Mouse (Mus musculus): ENCODE data around the gene Itpr3. TPM values are rescaled to one million over a fixed set of nuclear protein-coding genes. Genes with fewer than 3 reads are reported as not detected.
A peak's percentile ranks its signal among the peaks of the same experiment; 100 is the strongest.

Itpr3 gene
- polyA plus RNA-seq, 1 experiment from 2014 or later: 1.4 TPM

- H3K9me3 ChIP-seq: no peaks in the 10 kb centered on the region
- H3K27ac ChIP-seq (replicated peaks): no peak overlapping the region
- no peaks in the 10 kb centered on the region for H3K36me3 ChIP-seq
- no peaks in the 10 kb centered on the region for H3K4me1 ChIP-seq
- H3K9ac ChIP-seq (replicated peaks): no peak overlapping the region
- H3K4me3 ChIP-seq: no peak overlapping the region
- H3K27me3 ChIP-seq: 0 out of 2 replicates have a peak, but pooled peaks cover 6% of the 10 kb centered on the region
- no peak overlapping the region for H3K4me2 ChIP-seq (replicated peaks)
- ATAC-seq (ENCODE audit: low FRiP score, low read depth): no peak
- 72% methylated on average over 10 of the region's 18 CpGs for WGBS
Observed at GRCm38 (mm10) chr17:27105698-27106470, 48.8 kb downstream of the Itpr3 start.

GRCm38 (mm10) chr17:27106745-27107144, 49.6 kb downstream of the Itpr3 start:
- Histone ChIP-seq H3K36me3 (no peaks in the 10 kb centered on the region), H3K27me3 (no peaks in the 10 kb centered on the region), H3K4me1 (no peaks in the 10 kb centered on the region), H3K9ac (replicated peaks) (no peak overlapping the region), H3K4me2 (replicated peaks) (no peak overlapping the region), H3K27ac (replicated peaks) (no peak overlapping the region), H3K4me3 (no peak overlapping the region), H3K9me3 (no peaks in the 10 kb centered on the region)
- WGBS: 88% methylated on average over 9 of the region's 9 CpGs
- ATAC-seq (ENCODE audit: low FRiP score, low read depth): no peak

DNA sequence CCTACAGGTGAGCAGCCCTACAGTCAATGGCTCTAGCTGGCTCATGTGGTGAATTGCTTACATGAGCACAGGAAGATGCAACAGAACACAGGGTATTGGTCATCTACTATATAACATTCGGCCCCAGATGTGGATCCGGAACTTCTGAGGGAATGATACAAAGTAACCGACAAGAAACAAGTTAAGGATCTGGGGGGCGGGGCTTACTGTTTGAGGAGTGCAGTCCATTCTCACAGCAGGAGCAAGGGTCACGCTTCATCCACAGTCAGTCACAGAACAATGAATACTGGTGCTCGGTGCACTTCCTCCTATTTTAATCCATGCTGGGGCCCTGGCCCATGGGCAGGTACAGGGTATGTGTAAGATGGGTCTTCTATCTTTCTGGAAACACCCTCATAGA, 50.8 kb downstream of the Itpr3 start:
- ATAC-seq (ENCODE audit: low FRiP score, low read depth): no peak
- H3K9ac ChIP-seq (replicated peaks): no peak overlapping the region
- H3K27ac ChIP-seq (replicated peaks): no peak overlapping the region
- no peak overlapping the region for H3K4me3 ChIP-seq
- H3K4me1 ChIP-seq: no peaks in the 10 kb centered on the region
- H3K4me2 ChIP-seq (replicated peaks): no peak overlapping the region
- WGBS: 72% methylated on average over 6 of the region's 6 CpGs
- no peaks in the 10 kb centered on the region for H3K27me3 ChIP-seq
- no peaks in the 10 kb centered on the region for H3K9me3 ChIP-seq
- H3K36me3 ChIP-seq: no peaks in the 10 kb centered on the region

- ATAC-seq (ENCODE audit: low FRiP score, low read depth): no peak
- Histone ChIP-seq H3K9ac (replicated peaks) (no peak overlapping the region), H3K36me3 (no peaks in the 10 kb centered on the region), H3K4me2 (replicated peaks) (no peak overlapping the region), H3K27me3 (no peaks in the 10 kb centered on the region), H3K27ac (replicated peaks) (no peak overlapping the region), H3K4me3 (no peak overlapping the region), H3K4me1 (0 out of 2 replicates have a peak, but pooled peaks cover 1% of the 10 kb centered on the region), H3K9me3 (no peaks in the 10 kb centered on the region)
- WGBS: 93% methylated on average over 7 of the region's 7 CpGs
Observed at GRCm38 (mm10) chr17:27110072-27110471, 53.0 kb downstream of the Itpr3 start.

DNA sequence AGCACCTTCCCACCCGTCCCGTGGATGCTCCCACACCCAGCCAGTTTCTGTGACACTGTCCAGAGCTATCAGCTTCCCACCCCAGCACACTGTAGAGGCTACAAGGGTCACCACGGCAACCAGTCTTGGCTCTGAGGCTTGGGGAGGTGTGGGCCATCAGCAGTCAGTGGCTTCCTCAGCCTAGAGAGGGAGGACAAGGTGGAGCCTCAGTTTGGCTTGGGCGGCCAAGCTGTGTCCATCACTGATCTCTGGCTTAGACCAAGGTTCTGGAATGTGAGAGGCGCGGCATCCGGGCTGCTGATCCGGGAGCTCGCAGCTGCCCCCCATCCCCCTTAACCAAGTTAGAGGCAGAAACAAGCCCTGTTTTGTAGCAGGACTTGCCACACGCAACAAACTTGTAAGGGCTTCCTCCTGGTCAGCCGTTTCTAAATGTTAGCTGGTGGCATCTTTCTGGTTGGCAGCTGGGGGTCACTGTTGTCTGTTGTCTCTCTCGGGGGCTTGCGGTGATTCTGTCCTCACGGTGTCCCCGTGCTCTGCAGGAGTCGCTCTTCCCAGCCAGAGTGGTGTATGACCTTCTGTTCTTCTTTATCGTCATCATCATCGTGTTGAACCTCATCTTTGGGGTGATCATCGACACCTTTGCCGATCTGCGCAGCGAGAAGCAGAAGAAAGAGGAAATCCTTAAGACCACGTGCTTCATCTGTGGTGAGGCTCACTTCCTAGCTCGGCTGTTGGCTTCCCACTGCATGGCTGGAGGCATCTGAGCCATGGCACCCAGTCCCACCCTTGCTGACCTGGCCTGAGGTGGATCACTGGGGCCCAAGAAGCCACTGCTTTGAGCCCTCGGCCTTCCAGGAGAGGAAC, 61.8 kb downstream of the Itpr3 start:
- no peak for ATAC-seq (ENCODE audit: low FRiP score, low read depth)
- 86% methylated on average over 25 of the region's 25 CpGs for WGBS

GRCm38 (mm10) chr17:27119540-27119895, 62.4 kb downstream of the Itpr3 start:
- H3K36me3 ChIP-seq: peaks cover 30% of the 10 kb centered on the region
- H3K4me3 ChIP-seq: no peak overlapping the region
- H3K4me1 ChIP-seq: peaks cover 22% of the 10 kb centered on the region
- H3K9me3 ChIP-seq: no peaks in the 10 kb centered on the region
- peaks cover 24% of the 10 kb centered on the region for H3K27me3 ChIP-seq
- no peak overlapping the region for H3K4me2 ChIP-seq (replicated peaks)
- no peak for ATAC-seq (ENCODE audit: low FRiP score, low read depth)
- H3K9ac ChIP-seq (replicated peaks): no peak overlapping the region
- no peak overlapping the region for H3K27ac ChIP-seq (replicated peaks)
- WGBS: 66% methylated on average over 4 of the region's 4 CpGs

More for the DNA sequence above, 61.8 kb downstream of the Itpr3 start:
- Histone ChIP-seq H3K27me3 (peaks cover 24% of the 10 kb centered on the region), H3K4me3 (no peak overlapping the region), H3K27ac (replicated peaks) (no peak overlapping the region), H3K9ac (replicated peaks) (no peak overlapping the region), H3K9me3 (no peaks in the 10 kb centered on the region), H3K36me3 (peaks cover 24% of the 10 kb centered on the region), H3K4me1 (peaks cover 22% of the 10 kb centered on the region), H3K4me2 (replicated peaks) (no peak overlapping the region)

GRCm38 (mm10) chr17:27119954-27120353, 62.9 kb downstream of the Itpr3 start:
- 64% methylated on average over 8 of the region's 8 CpGs for WGBS
- Histone ChIP-seq H3K4me2 (replicated peaks) (peak overlapping the region; percentile 30; the same call in 1 of the 2 replicates), H3K9me3 (no peaks in the 10 kb centered on the region), H3K27ac (replicated peaks) (peak overlapping the region; percentile 54; the same call in 1 of the 2 replicates), H3K27me3 (peaks cover 24% of the 10 kb centered on the region), H3K36me3 (peaks cover 33% of the 10 kb centered on the region), H3K4me3 (no peak overlapping the region), H3K4me1 (peaks cover 22% of the 10 kb centered on the region), H3K9ac (replicated peaks) (no peak overlapping the region)
- ATAC-seq (ENCODE audit: low FRiP score, low read depth): no peak

- Histone ChIP-seq H3K9ac (replicated peaks) (peak overlapping the region; percentile 12; the same call in 1 of the 2 replicates), H3K9me3 (no peaks in the 10 kb centered on the region), H3K4me1 (peaks cover 20% of the 10 kb centered on the region), H3K27ac (replicated peaks) (peak overlapping the region; percentile 54), H3K4me3 (no peak overlapping the region), H3K27me3 (peaks cover 24% of the 10 kb centered on the region), H3K4me2 (replicated peaks) (peak overlapping the region; percentile 30), H3K36me3 (peaks cover 40% of the 10 kb centered on the region)
- WGBS: 3% methylated on average over 18 of the region's 18 CpGs
- ATAC-seq (ENCODE audit: low FRiP score, low read depth): no peak; the same call in 1 of the 2 replicates
Observed at GRCm38 (mm10) chr17:27120561-27121024, 63.5 kb downstream of the Itpr3 start.

GRCm38 (mm10) chr17:27121266-27121665, 64.2 kb downstream of the Itpr3 start:
- H3K27ac ChIP-seq (replicated peaks): peak overlapping the region; percentile 46; the same call in 1 of the 2 replicates
- peaks cover 42% of the 10 kb centered on the region for H3K36me3 ChIP-seq
- H3K9me3 ChIP-seq: no peaks in the 10 kb centered on the region
- peak overlapping the region; percentile 12; the same call in 1 of the 2 replicates for H3K9ac ChIP-seq (replicated peaks)
- ATAC-seq (ENCODE audit: low FRiP score, low read depth): no peak
- H3K4me2 ChIP-seq (replicated peaks): peak overlapping the region; percentile 30; the same call in 1 of the 2 replicates
- H3K4me1 ChIP-seq: peaks cover 24% of the 10 kb centered on the region
- WGBS: 37% methylated on average over 14 of the region's 14 CpGs
- peaks cover 24% of the 10 kb centered on the region for H3K27me3 ChIP-seq
- no peak overlapping the region for H3K4me3 ChIP-seq

GRCm38 (mm10) chr17:27121781-27122180, 64.7 kb downstream of the Itpr3 start:
- H3K4me3 ChIP-seq: no peak overlapping the region
- WGBS: 62% methylated on average over 7 of the region's 7 CpGs
- H3K27me3 ChIP-seq: peaks cover 24% of the 10 kb centered on the region
- 0 out of 2 replicates have a peak overlapping the region, but pooled peaks have one; percentile 46 for H3K27ac ChIP-seq (replicated peaks)
- H3K9ac ChIP-seq (replicated peaks): no peak overlapping the region
- no peak for ATAC-seq (ENCODE audit: low FRiP score, low read depth)
- no peaks in the 10 kb centered on the region for H3K9me3 ChIP-seq
- no peak overlapping the region for H3K4me2 ChIP-seq (replicated peaks)
- peaks cover 27% of the 10 kb centered on the region for H3K4me1 ChIP-seq
- peaks cover 42% of the 10 kb centered on the region for H3K36me3 ChIP-seq

DNA sequence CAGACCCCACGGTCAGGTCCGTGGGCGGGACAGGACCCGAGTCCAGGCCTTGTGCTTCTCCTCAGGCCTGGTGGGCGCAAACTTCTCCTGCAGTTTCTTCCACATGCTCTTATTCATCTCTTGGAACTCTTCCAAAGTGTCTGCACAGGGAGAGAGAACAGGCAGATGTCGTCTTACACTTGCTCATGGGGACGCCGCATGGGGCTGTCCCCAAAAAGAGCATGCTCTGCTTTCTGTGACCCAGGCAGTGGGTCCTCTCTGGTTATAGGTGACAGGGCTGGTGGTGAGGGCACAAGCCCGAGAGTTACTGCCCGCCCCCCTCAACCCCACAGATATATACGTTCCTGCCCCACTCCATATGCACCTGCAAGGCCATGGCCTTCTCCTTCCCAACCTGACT, 65.6 kb downstream of the Itpr3 start:
- H3K9ac ChIP-seq (replicated peaks): no peak overlapping the region
- H3K36me3 ChIP-seq: peaks cover 42% of the 10 kb centered on the region
- 91% methylated on average over 11 of the region's 11 CpGs for WGBS
- ATAC-seq (ENCODE audit: low FRiP score, low read depth): no peak
- peaks cover 24% of the 10 kb centered on the region for H3K27me3 ChIP-seq
- H3K9me3 ChIP-seq: no peaks in the 10 kb centered on the region
- no peak overlapping the region for H3K4me3 ChIP-seq
- H3K4me1 ChIP-seq: peaks cover 30% of the 10 kb centered on the region
- no peak overlapping the region for H3K27ac ChIP-seq (replicated peaks)
- H3K4me2 ChIP-seq (replicated peaks): no peak overlapping the region

DNA sequence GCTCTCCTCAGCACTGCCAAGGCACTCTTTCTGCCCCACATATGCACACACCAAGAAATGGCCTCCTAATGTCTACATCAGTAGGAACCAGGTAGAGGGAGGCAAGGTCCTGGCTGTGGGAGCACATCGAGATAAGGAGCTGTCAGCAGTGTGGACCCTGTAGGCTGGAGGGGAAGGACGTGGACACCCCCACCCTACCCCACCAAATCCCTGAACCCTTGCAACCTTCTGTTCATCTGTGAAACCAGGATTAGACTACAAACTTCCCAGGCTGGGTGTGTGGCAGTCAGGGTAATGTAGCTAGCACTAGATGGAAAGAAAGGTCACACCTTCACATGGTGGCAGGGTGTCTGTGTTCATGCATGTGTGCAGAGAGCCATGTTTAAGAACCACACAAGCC, 66.0 kb downstream of the Itpr3 start:
- Histone ChIP-seq H3K4me2 (replicated peaks) (no peak overlapping the region), H3K27ac (replicated peaks) (no peak overlapping the region), H3K4me1 (peaks cover 32% of the 10 kb centered on the region), H3K4me3 (no peak overlapping the region), H3K9ac (replicated peaks) (no peak overlapping the region), H3K27me3 (peaks cover 24% of the 10 kb centered on the region), H3K9me3 (no peaks in the 10 kb centered on the region), H3K36me3 (peaks cover 42% of the 10 kb centered on the region)
- ATAC-seq (ENCODE audit: low FRiP score, low read depth): no peak
- WGBS: 91% methylated on average over 2 of the region's 2 CpGs

All from midbrain, embryonic 12.5 days (tissue).